Mouse (Mus musculus): ENCODE measurements around the gene Aox4.

DNA sequence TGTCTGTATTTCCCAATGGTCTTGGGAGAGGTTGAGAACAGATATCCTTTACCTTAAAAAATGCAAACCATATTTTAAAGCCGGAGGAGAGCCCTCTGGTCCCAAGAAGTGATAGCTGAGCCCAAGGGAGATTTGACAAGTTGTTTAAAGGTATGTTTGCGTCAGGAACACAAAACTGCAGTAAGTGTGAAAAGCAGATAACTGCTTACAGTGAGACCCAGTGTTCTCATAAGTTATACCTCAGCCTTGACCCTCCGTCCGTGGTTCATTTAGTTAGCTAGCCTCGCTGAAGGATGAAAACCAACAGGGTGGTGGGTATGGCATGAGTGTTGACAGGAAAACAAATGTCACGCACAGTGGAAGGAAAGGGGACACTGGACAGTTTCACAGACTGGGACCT lies 92.8 kb downstream of the Aox4 start:
- TF ChIP-seq GATA1 (IDR thresholded peaks at IDR 0.05; ENCODE audit: borderline replicate concordance, low read length) = no peak
- no peak for TF ChIP-seq FLI1 (IDR thresholded peaks at IDR 0.05; ENCODE audit: low read length)

Measured in megakaryocyte, embryonic 14.5 days (primary cell).